Mouse (Mus musculus) neural tube, embryonic 13.5 days (tissue): ENCODE measurements around the gene Gm10130. TPM values are rescaled to one million over a fixed set of nuclear protein-coding genes. Genes with fewer than 3 reads are reported as not detected.
A peak's percentile ranks its signal among the peaks of the same experiment; 100 is the strongest.
"Not testable (repeated sequence)": the region's sequence is repeated elsewhere in the genome, so short reads cannot be mapped to it uniquely, and the experiment has no call there.

Source experiments
- ATAC-seq: fragments of 200-750 bp; cut with Nextera tagmentation; 2 replicates; pipeline ENCODE4 v1.8.0; 2017; ENCODE audit warnings: low read depth, mild to moderate bottlenecking, moderate TSS enrichment, moderate library complexity
- H3K27ac ChIP-seq: fragments of 300-500 bp; sonication (generic); replicated peaks from 2 replicates; pipeline ENCODE4 v1.5.1; 2015; ENCODE audit warnings: moderate library complexity, mild to moderate bottlenecking, inconsistent platforms
- H3K27me3 ChIP-seq: fragments of 300-500 bp; sonication (generic); 2 replicates; pipeline ENCODE4 v1.6.1; 2015; ENCODE audit warnings: mild to moderate bottlenecking, inconsistent platforms
- H3K36me3 ChIP-seq: fragments of 300-500 bp; sonication (generic); 2 replicates; pipeline ENCODE4 v1.6.1; 2015; ENCODE audit warnings: mild to moderate bottlenecking, inconsistent platforms
- H3K4me1 ChIP-seq: fragments of 300-500 bp; sonication (generic); replicated peaks from 2 replicates; pipeline ENCODE4 v1.6.1; 2015; ENCODE audit warnings: inconsistent platforms
- H3K4me2 ChIP-seq: fragments of 300-500 bp; sonication (generic); 2 replicates; pipeline ENCODE4 v1.6.1; 2015; ENCODE audit warnings: inconsistent platforms, mild to moderate bottlenecking, moderate library complexity
- H3K4me3 ChIP-seq: fragments of 300-500 bp; sonication (generic); 2 replicates; pipeline ENCODE4 v1.5.1; 2015; ENCODE audit warnings: mild to moderate bottlenecking, inconsistent platforms
- H3K9ac ChIP-seq: fragments of 300-500 bp; sonication (generic); 2 replicates; pipeline ENCODE4 v1.6.1; 2015; ENCODE audit warnings: moderate library complexity, mild to moderate bottlenecking, inconsistent platforms
- H3K9me3 ChIP-seq: fragments of 300-500 bp; sonication (generic); 2 replicates; pipeline ENCODE4 v1.6.1; 2016; ENCODE audit warnings: inconsistent platforms
- WGBS: fragments of 180-500 bp; shearing (Covaris S2); methylation state at CpG from one replicate; pipeline ENCODE4 v1.1.7; 2015; 5-methylcytosine and 5-hydroxymethylcytosine counted together
- polyA plus RNA-seq: library from polyadenylated mRNA; unstranded; fragments of >200 nt; fragmentation: Nextera tagmentation; extraction: Ambion mirVana; gene quantifications from 2 replicates; pipeline ENCODE4 v1.2.1, GENCODE M21; 2015

Gene Gm10130
- polyA plus RNA-seq = 2.3 and 2.7 TPM in 2 replicates

DNA sequence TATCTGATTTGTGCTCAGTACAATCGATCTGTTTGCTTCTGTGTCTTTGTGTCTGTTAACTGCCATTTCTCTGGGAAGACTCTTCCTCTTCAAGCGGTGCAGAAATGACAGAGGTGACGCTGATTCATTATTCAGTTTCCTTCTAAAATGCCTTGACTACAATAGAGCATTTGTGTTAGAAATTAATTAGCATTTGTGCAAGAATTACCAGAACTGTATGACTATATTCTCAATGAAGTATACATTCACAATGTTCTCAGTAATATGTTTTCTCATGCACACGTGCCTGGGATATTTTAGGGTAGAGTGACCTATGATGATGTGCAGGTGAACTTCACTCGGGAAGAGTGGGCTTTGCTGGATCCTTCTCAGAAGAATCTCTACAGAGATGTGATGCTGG, at the start of gene Gm10130:
TSS of gene Gm10130 (plus strand) at position 301 of the 400 bp plus-strand sequence.
- peaks cover 58% of the 10 kb centered on the region for H3K9me3 ChIP-seq
- ATAC-seq = no peak
- H3K4me1 ChIP-seq = no peaks in the 10 kb centered on the region
- no peak within 1 kb of the TSS for H3K9ac ChIP-seq
- WGBS = 95% methylated on average over 5 of the region's 5 CpGs
- no peak within 1 kb of the TSS for H3K4me3 ChIP-seq
- no peak within 1 kb of the TSS for H3K4me2 ChIP-seq
- H3K27me3 ChIP-seq = no peaks in the 10 kb centered on the region
- peaks cover 65% of the 10 kb centered on the region for H3K36me3 ChIP-seq
- no peak within 1 kb of the TSS for H3K27ac ChIP-seq

DNA sequence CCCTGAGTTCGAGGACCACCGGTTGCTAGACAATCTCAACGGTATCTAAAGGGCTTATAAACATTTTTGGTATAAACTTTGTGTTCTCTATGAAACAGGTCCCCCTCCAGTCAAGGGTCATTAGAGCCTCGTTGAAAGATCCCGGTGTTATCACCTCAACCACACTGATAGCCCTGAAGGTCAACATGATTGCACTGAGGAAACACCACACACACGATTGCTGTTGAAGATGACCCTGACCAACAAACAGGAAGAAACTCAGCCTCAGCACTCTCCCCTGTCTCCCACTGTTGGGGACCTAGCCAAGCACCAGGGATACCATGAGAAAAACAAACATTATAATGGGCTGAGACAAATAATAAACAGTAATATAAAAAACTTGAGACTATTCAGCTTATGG, 29.8 kb upstream of the Gm10130 start:
- 87% methylated on average over 6 of the region's 6 CpGs for WGBS
- no peak overlapping the region for H3K4me3 ChIP-seq
- H3K9me3 ChIP-seq = no peaks in the 10 kb centered on the region
- no peaks in the 10 kb centered on the region for H3K4me1 ChIP-seq
- no peak overlapping the region for H3K4me2 ChIP-seq
- no peaks in the 10 kb centered on the region for H3K27me3 ChIP-seq
- H3K9ac ChIP-seq = no peak overlapping the region
- no peaks in the 10 kb centered on the region for H3K36me3 ChIP-seq
- H3K27ac ChIP-seq = no peak overlapping the region
- no peak for ATAC-seq

DNA sequence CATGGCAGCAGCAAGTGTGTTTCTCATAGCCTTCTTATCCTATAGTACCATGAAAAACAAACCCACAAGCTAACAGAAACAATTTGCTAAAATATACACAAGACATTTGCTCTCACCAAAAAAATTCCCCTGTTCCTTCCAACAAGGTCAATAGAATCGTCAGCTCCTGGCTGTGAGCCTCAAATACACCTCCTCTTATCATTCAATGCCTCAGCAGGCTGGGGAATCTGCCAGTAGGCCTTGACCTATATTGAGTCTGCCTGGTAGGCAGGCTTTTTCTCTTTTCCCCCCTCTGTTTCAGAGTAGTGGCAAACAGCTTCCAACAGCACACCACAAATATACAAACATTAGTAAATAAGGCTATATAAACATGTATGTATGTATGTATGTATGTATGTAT, 24.4 kb upstream of the Gm10130 start:
- no peak overlapping the region for H3K4me2 ChIP-seq
- 36% methylated on average over 1 of the region's 1 CpGs for WGBS
- H3K27me3 ChIP-seq = no peaks in the 10 kb centered on the region
- H3K4me3 ChIP-seq = no peak overlapping the region
- no peaks in the 10 kb centered on the region for H3K9me3 ChIP-seq
- no peak overlapping the region for H3K9ac ChIP-seq
- no peak for ATAC-seq
- no peak overlapping the region for H3K27ac ChIP-seq
- no peaks in the 10 kb centered on the region for H3K36me3 ChIP-seq
- no peaks in the 10 kb centered on the region for H3K4me1 ChIP-seq

DNA sequence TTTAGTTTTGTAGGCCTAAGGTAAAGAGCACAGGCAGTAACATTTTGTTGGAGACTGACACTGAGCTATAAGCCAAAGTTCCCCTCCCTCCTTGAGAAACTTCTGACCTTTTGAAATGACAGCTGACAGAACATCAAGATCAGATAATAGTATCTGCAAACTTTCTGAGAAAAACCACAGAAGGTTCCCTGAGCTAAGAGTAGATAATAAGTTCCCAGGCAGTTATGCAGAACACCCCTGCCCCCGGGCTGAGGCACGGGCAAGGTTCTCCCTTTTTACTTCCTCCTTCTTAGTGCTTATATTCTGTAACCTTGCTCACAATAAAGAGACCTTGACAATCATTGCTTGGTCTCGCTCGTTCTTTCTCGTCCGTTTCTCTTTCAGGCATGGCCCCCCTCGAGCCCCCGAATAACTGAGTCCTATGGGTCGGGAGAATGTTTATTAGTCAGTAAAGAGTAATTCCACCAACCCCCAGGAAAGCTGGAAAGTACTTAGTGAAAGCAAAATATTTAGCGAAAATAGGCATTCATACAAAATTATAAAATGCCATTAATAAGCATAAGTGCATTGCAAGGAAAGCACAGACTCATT, 16.2 kb upstream of the Gm10130 start:
- Histone ChIP-seq H3K27ac (no peak overlapping the region), H3K4me1 (0 out of 2 replicates have a peak, but pooled peaks cover 7% of the 10 kb centered on the region), H3K27me3 (no peaks in the 10 kb centered on the region), H3K36me3 (no peaks in the 10 kb centered on the region), H3K9me3 (no peaks in the 10 kb centered on the region), H3K9ac (no peak overlapping the region), H3K4me3 (no peak overlapping the region), H3K4me2 (no peak overlapping the region)
- ATAC-seq = no peak
- WGBS = 90% methylated on average over 10 of the region's 10 CpGs

DNA sequence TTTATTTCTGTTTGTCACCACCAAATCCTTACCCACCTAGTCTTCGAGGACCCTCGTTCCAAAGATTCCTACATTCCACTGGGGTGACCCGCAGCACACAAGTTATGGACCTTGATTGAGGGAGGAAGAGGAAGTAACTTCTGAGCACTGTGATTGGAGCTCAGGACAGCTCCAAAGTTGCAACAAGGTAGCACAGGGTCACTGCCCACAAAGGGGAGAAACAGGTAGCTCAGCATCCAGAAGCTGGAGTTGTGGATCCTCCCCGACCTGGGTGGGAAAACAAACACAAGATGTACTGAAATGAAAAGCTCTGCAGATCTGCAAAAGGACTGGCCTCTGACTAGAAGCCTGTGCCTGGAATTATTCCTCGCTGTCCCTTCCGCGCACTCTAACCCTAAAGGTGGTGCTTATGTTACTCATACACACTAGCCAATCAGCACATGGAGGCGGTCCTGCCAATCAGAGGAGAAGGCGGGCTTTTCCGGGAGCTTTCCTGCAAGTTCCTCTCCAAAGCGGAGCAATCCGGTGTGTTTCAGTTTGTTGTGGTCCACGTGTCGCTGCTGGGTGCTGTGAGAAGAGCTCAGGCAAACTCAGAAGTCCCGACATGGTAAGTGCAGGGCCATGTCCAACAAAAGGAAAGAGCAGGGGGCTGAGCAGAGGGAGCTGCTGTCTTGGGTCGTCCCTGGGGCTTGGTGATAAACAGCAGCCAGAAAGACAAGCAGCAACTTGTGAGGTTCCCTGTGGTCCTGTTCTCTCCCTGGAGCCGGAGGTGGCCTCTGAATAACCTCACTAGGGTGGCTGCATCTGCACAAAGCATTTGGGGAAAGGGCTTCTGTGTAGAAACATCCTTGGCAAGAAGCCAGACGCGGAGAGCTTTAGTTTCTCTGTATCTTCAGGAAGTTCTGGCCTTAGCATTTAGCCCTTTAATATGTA, 12.3 kb upstream of the Gm10130 start:
- not testable (repeated sequence) for H3K36me3 ChIP-seq, H3K9me3 ChIP-seq, H3K4me1 ChIP-seq, H3K27me3 ChIP-seq
- H3K9ac ChIP-seq = peak overlapping the region; percentile 69
- peak overlapping the region; percentile 54 for H3K4me3 ChIP-seq
- WGBS = 13% methylated on average over 19 of the region's 19 CpGs
- H3K4me2 ChIP-seq = peak overlapping the region; percentile 61
- peak; percentile 99 for ATAC-seq
- peak overlapping the region; percentile 61; the same call in 1 of the 2 replicates for H3K27ac ChIP-seq

DNA sequence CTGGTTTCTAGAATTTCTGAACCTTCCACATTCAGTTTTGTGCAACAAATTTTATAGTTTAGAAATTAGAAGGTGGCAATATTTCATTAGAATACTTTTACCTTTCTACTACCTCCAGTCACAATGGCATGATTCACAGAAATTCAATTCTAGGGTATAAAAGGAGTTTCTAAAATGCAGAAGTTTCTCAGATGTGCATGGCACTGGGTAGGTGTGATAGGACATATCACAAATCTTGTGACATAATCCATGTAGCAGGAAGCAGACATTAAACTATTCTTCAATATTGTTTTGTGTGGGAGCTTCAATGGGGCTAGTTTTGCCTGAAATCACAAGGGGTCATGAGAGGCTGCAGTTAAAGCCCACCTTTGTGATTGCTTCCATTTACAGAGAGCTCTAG, 7.4 kb upstream of the Gm10130 start:
- Histone ChIP-seq H3K9ac (no peak overlapping the region), H3K4me2 (no peak overlapping the region), H3K27ac (no peak overlapping the region), H3K9me3 (peaks cover 35% of the 10 kb centered on the region), H3K4me1 (0 out of 2 replicates have a peak, but pooled peaks cover 4% of the 10 kb centered on the region), H3K4me3 (no peak overlapping the region), H3K27me3 (no peaks in the 10 kb centered on the region), H3K36me3 (peaks cover 43% of the 10 kb centered on the region)
- ATAC-seq = no peak

DNA sequence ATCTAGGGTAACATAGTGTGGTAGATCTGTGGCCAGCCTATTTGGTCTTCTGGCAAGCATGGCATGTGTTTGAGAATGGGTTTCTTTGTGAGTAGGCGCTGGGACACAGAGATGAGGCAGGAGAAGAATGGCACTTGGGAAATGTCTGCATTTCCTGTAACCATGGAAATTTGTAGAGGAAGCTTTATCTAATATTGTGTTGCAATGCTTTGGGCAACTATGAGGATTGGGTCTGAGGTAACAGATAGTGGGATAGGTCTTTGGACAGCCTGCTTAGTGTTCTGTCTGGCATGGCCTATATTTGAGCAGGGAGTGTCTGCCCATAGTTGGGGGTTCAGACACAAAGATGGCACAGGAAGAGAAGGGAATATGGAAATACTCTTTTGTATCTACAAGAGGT, 4.5 kb upstream of the Gm10130 start:
- Histone ChIP-seq H3K9ac (no peak overlapping the region), H3K4me1 (no peaks in the 10 kb centered on the region), H3K4me2 (no peak overlapping the region), H3K27me3 (no peaks in the 10 kb centered on the region), H3K27ac (no peak overlapping the region), H3K9me3 (peaks cover 58% of the 10 kb centered on the region), H3K36me3 (peaks cover 67% of the 10 kb centered on the region), H3K4me3 (no peak overlapping the region)
- 100% methylated on average over 1 of the region's 1 CpGs for WGBS
- ATAC-seq = no peak

DNA sequence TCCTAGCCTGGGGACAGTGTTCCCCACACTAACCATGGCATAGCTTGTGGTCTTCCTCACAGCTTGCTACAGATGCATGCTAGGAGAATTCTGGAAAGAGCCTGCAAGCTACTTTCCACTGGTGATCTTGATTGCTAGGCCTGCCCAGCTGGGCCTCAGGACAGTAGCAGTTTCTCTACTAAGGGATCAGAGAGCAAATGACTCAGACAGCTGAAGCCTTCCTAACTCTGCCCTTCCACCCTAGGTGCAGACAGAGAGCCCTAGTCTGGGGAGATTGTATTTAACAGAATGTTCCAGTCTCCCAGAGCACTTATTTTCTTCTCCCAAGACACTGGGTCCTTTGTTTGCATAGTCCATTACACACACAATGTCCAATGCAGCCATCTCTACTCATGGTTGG, 33.6 kb downstream of the Gm10130 start:
- H3K9ac ChIP-seq, H3K27ac ChIP-seq, H3K27me3 ChIP-seq, H3K4me2 ChIP-seq, H3K4me1 ChIP-seq, H3K4me3 ChIP-seq, ATAC-seq: not testable (repeated sequence)
- Histone ChIP-seq H3K9me3 (peaks cover 10% of the 10 kb centered on the region; the same call in 1 of the 2 replicates), H3K36me3 (peaks cover 14% of the 10 kb centered on the region)

DNA sequence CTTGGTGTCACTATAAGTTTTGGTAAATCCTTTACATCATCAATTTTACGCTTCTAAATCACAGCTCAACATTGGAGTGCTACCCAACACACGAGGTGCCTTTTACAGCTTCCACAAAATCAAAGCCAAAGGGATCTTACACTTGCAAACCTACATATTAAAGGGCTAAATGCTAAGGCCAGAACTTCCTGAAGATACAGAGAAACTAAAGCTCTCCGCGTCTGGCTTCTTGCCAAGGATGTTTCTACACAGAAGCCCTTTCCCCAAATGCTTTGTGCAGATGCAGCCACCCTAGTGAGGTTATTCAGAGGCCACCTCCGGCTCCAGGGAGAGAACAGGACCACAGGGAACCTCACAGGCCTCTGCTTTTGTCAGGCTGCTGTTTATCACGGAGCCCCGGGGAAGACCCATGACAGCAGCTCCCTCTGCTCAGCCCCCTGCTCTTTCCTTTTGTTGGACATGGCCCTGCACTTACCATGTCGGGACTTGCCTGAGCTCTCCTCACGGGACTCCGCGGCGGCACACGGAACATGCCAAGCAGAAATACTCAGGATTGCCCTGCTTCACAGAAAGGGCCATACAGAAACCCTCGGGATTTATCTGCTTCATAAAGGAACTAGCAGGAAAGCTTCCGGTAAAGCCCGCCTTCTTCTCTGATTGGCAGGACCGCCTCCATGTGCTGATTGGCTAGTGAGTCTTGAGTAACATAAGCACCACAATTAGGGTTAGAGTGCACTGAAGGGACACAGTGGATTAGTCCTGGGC, 38.8 kb downstream of the Gm10130 start, which contains the start of gene 3300002I08Rik:
TSS of gene 3300002I08Rik (minus strand) at position 653 of the 765 bp plus-strand sequence.
- H3K9ac ChIP-seq = peak within 1 kb of the TSS; percentile 89
- H3K4me3 ChIP-seq = peak within 1 kb of the TSS; percentile 68
- peak within 1 kb of the TSS; percentile 56 for H3K4me2 ChIP-seq
- H3K36me3 ChIP-seq, H3K9me3 ChIP-seq, H3K27me3 ChIP-seq, H3K4me1 ChIP-seq: not testable (repeated sequence)
- peak; percentile 99 for ATAC-seq
- peak within 1 kb of the TSS; percentile 95 for H3K27ac ChIP-seq
- 4% methylated on average over 17 of the region's 17 CpGs for WGBS

DNA sequence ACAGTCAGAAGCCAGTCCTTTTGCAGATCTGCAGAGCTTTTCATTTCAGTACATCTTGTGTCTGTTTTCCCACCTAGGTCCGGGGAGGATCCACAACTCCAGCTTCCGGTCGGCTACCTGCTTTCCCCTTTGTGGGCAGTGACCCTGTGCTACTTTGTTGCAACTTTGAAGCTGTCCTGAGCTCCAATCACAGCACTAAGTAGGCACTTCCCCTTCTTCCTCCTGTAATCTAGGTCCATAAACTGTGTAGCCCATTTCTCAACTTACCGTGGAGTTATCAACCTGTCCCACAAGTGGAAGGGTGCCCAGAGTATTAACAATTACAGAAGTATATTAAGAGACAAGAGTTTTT, 39.4 kb downstream of the Gm10130 start:
- 9% methylated on average over 4 of the region's 4 CpGs for WGBS
- Histone ChIP-seq H3K27ac (peak overlapping the region; percentile 95), H3K36me3 (0 out of 2 replicates have a peak, but pooled peaks cover 3% of the 10 kb centered on the region), H3K4me2 (peak overlapping the region; percentile 56), H3K4me3 (peak overlapping the region; percentile 68), H3K9me3 (no peaks in the 10 kb centered on the region), H3K9ac (peak overlapping the region; percentile 89), H3K27me3 (no peaks in the 10 kb centered on the region), H3K4me1 (0 out of 2 replicates have a peak, but pooled peaks cover 4% of the 10 kb centered on the region)
- peak; percentile 73; the same call in 1 of the 2 replicates for ATAC-seq

DNA sequence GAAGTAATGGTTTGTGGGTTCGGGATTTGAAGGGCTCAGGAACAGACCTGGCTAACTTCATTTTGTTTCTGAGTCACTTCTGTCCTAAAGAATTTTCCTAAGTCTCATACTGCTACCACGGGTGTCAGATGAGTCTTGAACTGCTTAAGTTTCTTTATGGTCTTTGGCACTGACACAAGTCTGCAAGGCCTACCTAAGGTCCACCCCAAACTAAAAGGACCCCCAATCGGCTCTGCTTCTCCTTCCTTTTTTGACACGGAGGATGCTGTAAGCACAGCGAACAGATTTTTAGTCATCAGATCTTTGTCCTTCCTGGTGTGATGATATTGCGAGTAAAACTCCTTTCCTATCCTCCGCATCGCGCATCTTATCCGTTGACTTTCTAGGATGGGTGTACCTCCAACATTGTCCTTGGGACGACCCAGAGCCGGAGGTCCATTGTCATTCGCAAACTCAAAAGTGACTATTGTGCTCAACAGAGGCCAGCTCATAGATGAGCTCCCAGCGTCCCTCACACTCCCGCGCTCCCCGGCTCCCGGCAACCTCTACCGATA, 62.1 kb downstream of the Gm10130 start:
- not testable (repeated sequence) for H3K9me3 ChIP-seq, H3K9ac ChIP-seq, H3K27me3 ChIP-seq, H3K27ac ChIP-seq, H3K4me2 ChIP-seq, ATAC-seq, H3K4me3 ChIP-seq, H3K4me1 ChIP-seq, H3K36me3 ChIP-seq
- 96% methylated on average over 19 of the region's 19 CpGs for WGBS

DNA sequence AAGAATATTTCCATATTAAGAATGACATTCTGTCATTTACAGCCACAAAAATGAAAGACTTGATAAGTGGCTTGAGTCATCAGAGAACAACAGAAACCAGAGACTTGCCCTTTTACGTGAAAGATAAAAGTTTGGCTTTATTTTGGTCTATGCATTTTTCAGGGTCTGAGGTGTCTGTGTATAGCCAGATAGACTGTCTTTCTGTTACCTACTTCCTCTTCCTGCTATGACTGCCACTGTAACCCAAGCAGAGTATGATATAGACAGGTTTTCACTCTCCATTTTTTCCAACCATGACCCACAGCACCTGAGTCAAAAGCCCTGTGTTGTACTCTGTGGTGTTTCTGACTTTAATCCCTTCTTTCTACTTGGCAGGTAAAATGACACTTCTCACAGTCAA, 66.7 kb downstream of the Gm10130 start:
- Histone ChIP-seq H3K27me3 (no peaks in the 10 kb centered on the region), H3K4me3 (no peak overlapping the region), H3K36me3 (no peaks in the 10 kb centered on the region), H3K9ac (no peak overlapping the region), H3K4me2 (no peak overlapping the region), H3K4me1 (no peaks in the 10 kb centered on the region), H3K27ac (no peak overlapping the region), H3K9me3 (peaks cover 2% of the 10 kb centered on the region; the same call in 1 of the 2 replicates)
- 95% methylated on average over 1 of the region's 1 CpGs for WGBS
- ATAC-seq = no peak
